ENCODE assay signal across 8 mouse cellular contexts in genomic region chr6:94772868-94773603, GRCm38 (mm10).
DNase-seq lines count a peak whose midpoint lies in the region; ATAC-seq and TF ChIP-seq lines count a peak whose summit lies in the region.

No protein-coding gene starts in this region.

- H3K4me3 ChIP-seq in liver, embryonic 11.5 days (ENCODE audit: low read depth, low read length) = 0 out of 2 replicates have a peak overlapping the region, but pooled peaks have one; percentile 17
- no peak overlapping the region for H3K4me3 ChIP-seq in embryonic fibroblast, embryonic 13.5 days (ENCODE audit: insufficient read depth, low read length)
- H3K4me3 ChIP-seq in limb, embryonic 12.5 days (replicated peaks) = peak overlapping the region; percentile 22
- H3K4me3 ChIP-seq in neural tube, embryonic 15.5 days (replicated peaks) = peak overlapping the region; percentile 20; the same call in 1 of the 2 replicates

- H3K27ac ChIP-seq in liver, embryonic 11.5 days (ENCODE audit: low read depth, low read length) = no peak overlapping the region; the same call in 1 of the 2 replicates
- H3K27ac ChIP-seq in embryonic fibroblast, embryonic 13.5 days (ENCODE audit: insufficient read depth, low read length) = peak overlapping the region; percentile 24
- peak overlapping the region; percentile 92 for H3K27ac ChIP-seq in limb, embryonic 12.5 days
- H3K27ac ChIP-seq in neural tube, embryonic 15.5 days (replicated peaks) = peak overlapping the region; percentile 82

- H3K4me2 ChIP-seq in liver, embryonic 11.5 days = peak overlapping the region; percentile 50
- H3K4me2 ChIP-seq in limb, embryonic 12.5 days = peak overlapping the region; percentile 52
- H3K4me2 ChIP-seq in neural tube, embryonic 15.5 days = peak overlapping the region; percentile 55

- TF ChIP-seq CTCF in embryonic fibroblast, embryonic 13.5 days (IDR thresholded peaks at IDR 0.05; ENCODE audit: borderline replicate concordance, insufficient read depth, low read length) = no peak

- H3K9ac ChIP-seq in liver, embryonic 11.5 days (ENCODE audit: low read depth, low read length) = no peak overlapping the region
- peak overlapping the region; percentile 47 for H3K9ac ChIP-seq in limb, embryonic 12.5 days (replicated peaks)
- peak overlapping the region; percentile 37 for H3K9ac ChIP-seq in neural tube, embryonic 15.5 days (replicated peaks)

- H3K27me3 ChIP-seq in liver, embryonic 11.5 days (replicated peaks; ENCODE audit: control insufficient read depth, insufficient read depth, low read length) = peaks cover 35% of the 10 kb centered on the region
- no peaks in the 10 kb centered on the region for H3K27me3 ChIP-seq in limb, embryonic 12.5 days
- no peaks in the 10 kb centered on the region for H3K27me3 ChIP-seq in neural tube, embryonic 15.5 days (replicated peaks)

- no peaks in the 10 kb centered on the region for H3K36me3 ChIP-seq in liver, embryonic 11.5 days (ENCODE audit: control insufficient read depth, insufficient read depth, low read length)
- H3K36me3 ChIP-seq in limb, embryonic 12.5 days = no peaks in the 10 kb centered on the region
- no peaks in the 10 kb centered on the region for H3K36me3 ChIP-seq in neural tube, embryonic 15.5 days

- peaks cover 9% of the 10 kb centered on the region for H3K4me1 ChIP-seq in liver, embryonic 11.5 days (replicated peaks; ENCODE audit: control insufficient read depth, insufficient read depth, low read length)
- H3K4me1 ChIP-seq in embryonic fibroblast, embryonic 13.5 days (ENCODE audit: control insufficient read depth, insufficient read depth, low read length) = peaks cover 15% of the 10 kb centered on the region
- H3K4me1 ChIP-seq in limb, embryonic 12.5 days (replicated peaks) = peaks cover 48% of the 10 kb centered on the region
- peaks cover 18% of the 10 kb centered on the region for H3K4me1 ChIP-seq in neural tube, embryonic 15.5 days

- no peak for TF ChIP-seq POLR2A in embryonic fibroblast, embryonic 13.5 days (IDR thresholded peaks at IDR 0.05; ENCODE audit: low read depth, low read length)

- ATAC-seq in liver, embryonic 11.5 days (replicated peaks; ENCODE audit: low FRiP score) = no peak
- ATAC-seq in limb, embryonic 12.5 days (ENCODE audit: insufficient number of reproducible peaks, insufficient read depth, low FRiP score, low TSS enrichment, low read depth) = no peak
- ATAC-seq in neural tube, embryonic 15.5 days (ENCODE audit: low FRiP score) = peak; percentile 68
- no peak for ATAC-seq in inflammation-experienced regulatory T-cells, adult 6 months

- 16% methylated on average over 12 of the region's 12 CpGs for WGBS in liver, embryonic 11.5 days
- 24% methylated on average over 12 of the region's 12 CpGs for WGBS in limb, embryonic 12.5 days
- 12% methylated on average over 12 of the region's 12 CpGs for WGBS in neural tube, embryonic 15.5 days

- peak; percentile 34 for DNase-seq in liver, embryonic 11.5 days (ENCODE audit: low spot score)
- DNase-seq in liver = no peak
- no peak for DNase-seq in thymus, postnatal 0 days (ENCODE audit: low spot score)
- DNase-seq in cerebellum, postnatal 14 days = no peak

- peaks cover 3% of the 10 kb centered on the region; the same call in 1 of the 2 replicates for H3K9me3 ChIP-seq in liver, embryonic 11.5 days (ENCODE audit: control insufficient read depth, low read length)
- no peaks in the 10 kb centered on the region for H3K9me3 ChIP-seq in limb, embryonic 12.5 days
- no peaks in the 10 kb centered on the region for H3K9me3 ChIP-seq in neural tube, embryonic 15.5 days (replicated peaks)
